Mouse (Mus musculus) Patski (cell line): ENCODE measurements around the gene Npff. TPM values are rescaled to one million over a fixed set of nuclear protein-coding genes. Genes with fewer than 3 reads are reported as not detected.

ENCODE experiments used
- ATAC-seq: fragments of 100-300 bp; one replicate; pipeline ENCODE4 v1.8.0; 2021
- CTCF ChIA-PET: fragments of 350-600 bp; sonication (Branson Sonifier 250); formaldehyde crosslinking; loops from one replicate; lab custom pipeline; 2022; ENCODE audit warnings: inconsistent platforms; lab: Charles Lee
- POLR2A ChIA-PET: fragments of 350-600 bp; sonication (Branson Sonifier 250); formaldehyde crosslinking; loops from one replicate; lab custom pipeline; 2022; ENCODE audit warnings: antibody characterized with exemption, inconsistent platforms; lab: Charles Lee
- DNase-seq: peaks from one replicate; pipeline ENCODE4 v3.0.0-alpha.2; 2011; ENCODE audit warnings: low read depth, low spot score
- H3K27me3 ChIP-seq: fragments of 371-371 bp; one replicate; pipeline ENCODE4 v1.5.1; 2021
- CTCF ChIP-seq: fragments of 100-300 bp; IDR thresholded peaks from one replicate; pipeline ENCODE4 v1.5.1; 2021
- in situ Hi-C: fragments of 300-500 bp; cut with MboI; formaldehyde crosslinking; loops from 3 replicates; pipeline ENCODE4 v1.11.1; 2018; ENCODE audit warnings: low pct_unique_long_range_greater_than_20kb, mixed read lengths
- polyA plus RNA-seq: library from polyadenylated mRNA; unstranded; gene quantifications from one replicate; pipeline ENCODE4 v1.2.3, GENCODE M21; 2021

The Npff gene
- polyA plus RNA-seq, 1 experiment from 2014 or later: 0.83 TPM

GRCm38 (mm10) chr15:102520416-102520815 lies 4.3 kb downstream of the Npff start:
- no peak for TF ChIP-seq CTCF
- in situ Hi-C loops: no loop called here
- ATAC-seq (no peak), DNase-seq (no peak)
- H3K27me3 ChIP-seq: no peaks in the 10 kb centered on the region
- POLR2A ChIA-PET: interaction anchor here (0.5 kb wide), 1 partner anchor 90 kb away, joined by 6 read pairs; no protein-coding TSS in a partner anchor
- CTCF ChIA-PET: interaction anchor here (1.3 kb wide), 1 partner anchor 9 kb away, joined by 4 read pairs; no protein-coding TSS in a partner anchor

GRCm38 (mm10) chr15:102519211-102520141 lies 5.3 kb downstream of the Npff start:
- TF ChIP-seq CTCF: no peak
- CTCF ChIA-PET: no interaction called here
- POLR2A ChIA-PET: interaction anchor here (0.5 to 2.1 kb wide), 3 partner anchors 9 to 89 kb away, joined by 3 to 6 read pairs (median 6); no protein-coding TSS in a partner anchor
- DNase-seq: no peak
- no peak for ATAC-seq
- no peaks in the 10 kb centered on the region for H3K27me3 ChIP-seq
- in situ Hi-C loops: no loop called here

- in situ Hi-C loops: no loop called here
- ATAC-seq: no peak
- no peak for TF ChIP-seq CTCF
- ChIA-PET CTCF (interaction anchor here (1.8 kb wide), 1 partner anchor 9 kb away, joined by 5 read pairs; no protein-coding TSS in a partner anchor), POLR2A (interaction anchor here (0.5 to 2.1 kb wide), 4 partner anchors 8 to 57 kb away, joined by 3 to 6 read pairs (median 4); no protein-coding TSS in a partner anchor)
- no peaks in the 10 kb centered on the region for H3K27me3 ChIP-seq
- DNase-seq: no peak
These were observed 5.9 kb downstream of the Npff start for GRCm38 (mm10) chr15:102518859-102519201.

- CTCF ChIA-PET: interaction anchor here (1.0 to 1.8 kb wide), 2 partner anchors 9 to 10 kb away, joined by 3 to 5 read pairs; no protein-coding TSS in a partner anchor
- in situ Hi-C loops: no loop called here
These were observed 6.5 kb downstream of the Npff start, which contains the start of gene Tarbp2 for GRCm38 (mm10) chr15:102517976-102518858. Gene Tarbp2, plus strand, starts transcription at chr15:102518192.

GRCm38 (mm10) chr15:102517631-102517975 lies 7.1 kb downstream of the Npff start:
- ChIA-PET CTCF (interaction anchor here (1.0 to 1.8 kb wide), 3 partner anchors 7 to 10 kb away, joined by 3 to 5 read pairs (median 3); partner anchors contain the start of gene Npff), POLR2A (interaction anchor here (0.7 to 1.7 kb wide), 6 partner anchors 9 to 238 kb away, joined by 3 to 6 read pairs (median 5); partner anchors contain the start of genes Mfsd5 and Prr13)
- TF ChIP-seq CTCF: no peak
- in situ Hi-C loops: no loop called here
- ATAC-seq (no peak), DNase-seq (no peak)
- H3K27me3 ChIP-seq: no peaks in the 10 kb centered on the region

More at GRCm38 (mm10) chr15:102517976-102518858, 6.5 kb downstream of the Npff start, which contains the start of gene Tarbp2:
- POLR2A ChIA-PET: interaction anchor here (0.5 to 2.1 kb wide), 9 partner anchors 8 to 239 kb away, joined by 3 to 6 read pairs (median 5); partner anchors contain the start of genes Mfsd5 and Prr13
- H3K27me3 ChIP-seq: no peaks in the 10 kb centered on the region
- DNase-seq (peak; percentile 99), ATAC-seq (peak; percentile 95)
- no peak for TF ChIP-seq CTCF

GRCm38 (mm10) chr15:102516728-102517404 lies 7.9 kb downstream of the Npff start, which contains the start of gene Map3k12:
Gene Map3k12, minus strand, starts transcription at chr15:102517064.
- POLR2A ChIA-PET: interaction anchor here (0.6 to 1.7 kb wide), 6 partner anchors 8 to 58 kb away, joined by 3 to 6 read pairs (median 5); partner anchors contain the start of gene Prr13
- TF ChIP-seq CTCF: no peak
- DNase-seq (no peak), ATAC-seq (peak; percentile 3)
- CTCF ChIA-PET: interaction anchor here (1.1 to 1.8 kb wide), 3 partner anchors 8 to 11 kb away, joined by 3 to 5 read pairs (median 3); partner anchors contain the start of gene Npff
- no peaks in the 10 kb centered on the region for H3K27me3 ChIP-seq
- in situ Hi-C loops: no loop called here

GRCm38 (mm10) chr15:102516293-102516692 lies 8.4 kb downstream of the Npff start:
- CTCF ChIA-PET: interaction anchor here (1.1 to 1.5 kb wide), 2 partner anchors 9 kb away, joined by 3 read pairs; partner anchors contain the start of gene Npff
- DNase-seq: no peak
- no peaks in the 10 kb centered on the region for H3K27me3 ChIP-seq

GRCm38 (mm10) chr15:102515791-102516190 lies 9.0 kb downstream of the Npff start:
- DNase-seq: no peak
- POLR2A ChIA-PET: no interaction called here
- TF ChIP-seq CTCF: no peak
- ATAC-seq: no peak
- CTCF ChIA-PET: no interaction called here
- in situ Hi-C loops: no loop called here
- H3K27me3 ChIP-seq: no peaks in the 10 kb centered on the region

More at GRCm38 (mm10) chr15:102516293-102516692, 8.4 kb downstream of the Npff start:
- no peak for ATAC-seq
- in situ Hi-C loops: no loop called here
- no peak for TF ChIP-seq CTCF
- POLR2A ChIA-PET: interaction anchor here (0.6 to 1.7 kb wide), 2 partner anchors 21 to 24 kb away, joined by 5 read pairs; no protein-coding TSS in a partner anchor

GRCm38 (mm10) chr15:102515261-102515660 lies 9.5 kb downstream of the Npff start:
- ChIA-PET CTCF (no interaction called here), POLR2A (no interaction called here)
- ATAC-seq: no peak
- in situ Hi-C loops: no loop called here
- no peaks in the 10 kb centered on the region for H3K27me3 ChIP-seq
- DNase-seq: no peak
- TF ChIP-seq CTCF: no peak
